Mouse (Mus musculus) 3T3-L1 (cell line): ENCODE measurements at regions not wholly inside any gene's neighbourhood (a gene's known extent, or its start where the extent isn't known, plus 50 kb on each side); places are given as distances from the start of the nearest gene placed in this dataset.

Source experiments
- DNase-seq: peaks from one replicate; pipeline ENCODE4 v3.0.0-alpha.2; 2015; ENCODE audit warnings: low read depth, low spot score

DNA sequence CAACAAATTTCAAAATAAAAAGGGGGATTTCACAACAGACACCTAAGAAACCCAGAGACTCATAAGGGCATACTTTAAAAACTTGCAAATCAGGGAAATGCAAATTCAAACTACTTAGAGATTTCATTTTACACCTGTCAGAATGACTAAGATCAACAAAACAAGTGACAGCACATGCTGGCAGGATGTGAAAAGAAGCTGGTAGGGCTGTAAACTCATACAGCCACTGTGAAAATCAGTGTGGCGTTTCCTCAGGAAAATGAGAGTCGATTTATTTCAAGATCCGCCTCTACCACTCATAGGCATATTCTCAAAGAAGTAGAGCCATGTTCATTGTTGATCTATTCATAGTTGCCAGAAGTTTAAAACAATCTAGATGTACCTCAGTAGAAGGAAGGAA lies 133.6 kb upstream of the Veph1 start:
- DNase-seq, result no peak

DNA sequence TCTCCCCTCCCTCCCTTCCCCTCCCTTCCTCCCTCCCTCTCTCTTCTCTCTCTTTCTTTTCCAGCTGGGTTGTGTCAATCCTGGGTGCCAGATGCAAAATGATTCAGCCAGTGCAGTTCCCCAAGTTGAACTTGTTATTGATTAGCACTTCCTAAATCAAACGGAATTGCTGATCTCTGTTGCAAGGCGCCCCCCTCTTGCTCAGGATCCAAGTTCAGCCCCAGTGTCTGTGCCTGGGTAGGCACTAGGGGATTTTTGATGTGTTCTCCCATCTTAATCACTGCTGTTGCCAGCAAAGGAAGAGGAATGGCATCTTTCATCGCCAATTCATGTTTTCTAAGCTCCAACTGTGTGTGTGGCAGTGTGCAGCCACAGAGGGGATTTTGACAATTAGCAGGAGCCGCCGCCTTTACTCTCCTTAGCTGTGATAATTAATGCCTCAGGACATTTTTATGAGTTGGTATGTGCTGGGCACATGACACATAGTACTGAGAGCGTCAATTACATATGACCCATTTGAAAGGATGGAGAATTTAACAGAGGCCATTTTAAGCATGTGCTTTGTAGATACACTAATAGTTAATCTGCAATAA lies 125.9 kb upstream of the Veph1 start:
- no peak for DNase-seq

DNA sequence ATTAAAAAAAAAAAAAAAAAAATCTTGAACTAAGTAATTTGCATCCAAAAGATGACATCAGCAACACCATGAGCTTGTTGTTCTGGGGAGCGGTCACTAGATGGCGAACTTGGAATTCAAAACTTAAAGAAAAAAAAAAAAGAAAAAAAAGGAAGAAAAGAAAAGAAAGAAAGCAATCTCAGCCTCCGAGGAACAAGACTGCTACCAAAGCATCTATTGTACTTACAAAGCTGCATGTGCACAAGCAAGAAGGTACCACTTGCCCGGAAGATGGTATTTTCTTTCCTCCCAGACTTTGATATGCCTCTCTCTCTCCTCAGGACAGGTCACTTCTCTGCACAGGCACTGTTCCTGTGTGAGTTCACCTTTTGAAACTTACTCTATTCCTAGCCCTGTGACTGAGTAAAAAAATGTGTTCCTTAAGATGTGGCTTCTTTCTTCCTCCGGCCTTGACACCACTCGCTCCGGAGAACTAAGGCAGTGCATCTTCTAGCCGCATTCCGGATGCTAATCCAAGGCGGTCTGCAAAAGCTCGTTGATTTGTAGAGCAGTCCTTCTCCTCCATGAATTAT lies 114.2 kb upstream of the Veph1 start:
- peak; percentile 80 for DNase-seq

DNA sequence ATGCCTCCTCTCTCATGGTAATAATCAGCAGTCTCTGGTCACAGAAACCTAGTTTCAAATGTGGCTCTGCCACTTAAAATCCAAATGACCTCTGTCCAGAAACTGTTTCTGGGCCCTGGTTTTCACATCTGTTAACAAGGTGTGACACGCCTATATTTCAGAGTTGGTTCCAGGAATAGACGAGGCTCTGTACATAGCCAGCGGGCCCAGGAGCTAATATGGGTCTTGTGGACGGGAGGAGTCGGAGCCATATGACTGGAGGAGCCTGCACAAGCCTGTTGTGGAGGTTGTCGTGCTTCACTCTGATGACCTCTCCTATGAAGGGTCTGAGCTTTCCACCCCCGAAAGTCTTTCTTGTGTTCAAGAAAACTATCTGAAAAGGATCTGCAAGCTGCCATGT lies 112.2 kb upstream of the Veph1 start:
- DNase-seq, result no peak

DNA sequence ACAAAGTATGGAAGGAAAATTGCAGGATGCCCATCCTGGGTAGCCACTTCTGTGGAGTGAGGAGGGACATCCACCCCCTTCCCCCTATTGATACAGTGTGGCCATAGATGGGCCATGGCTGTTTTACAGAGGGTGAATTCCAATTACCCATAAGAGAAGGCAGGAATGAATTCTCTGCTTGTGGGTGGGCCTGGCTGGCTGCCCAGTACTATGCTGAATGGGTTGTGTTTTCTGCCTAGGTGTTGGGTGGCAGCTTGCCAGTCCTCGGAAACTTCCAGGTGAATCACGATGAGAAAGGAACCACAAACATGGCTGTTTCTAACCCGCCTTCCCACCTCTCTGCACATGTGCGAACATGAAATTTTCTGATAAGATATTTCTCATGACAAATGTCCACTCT lies 109.0 kb upstream of the Veph1 start:
- DNase-seq, result peak; percentile 50

DNA sequence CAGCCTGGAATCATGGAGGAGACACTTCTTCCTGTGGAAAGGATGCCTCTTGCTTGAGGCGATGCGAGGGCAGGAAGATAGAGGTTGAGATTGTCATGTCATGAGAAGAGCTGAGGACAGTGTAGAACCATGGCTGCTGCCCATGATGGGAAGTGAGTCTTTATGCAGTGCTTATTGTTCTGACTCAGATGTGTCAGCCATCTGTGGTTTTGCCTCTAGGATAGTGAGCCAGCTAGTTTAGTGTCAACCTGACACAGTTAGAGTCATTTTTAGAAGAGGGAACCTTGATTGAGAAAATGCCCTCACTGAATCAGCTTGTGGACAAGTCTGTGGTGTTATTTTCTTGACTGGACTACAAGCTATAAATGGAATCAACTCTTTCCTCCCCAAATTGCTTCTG lies 107.1 kb upstream of the Veph1 start:
- peak; percentile 61 for DNase-seq

DNA sequence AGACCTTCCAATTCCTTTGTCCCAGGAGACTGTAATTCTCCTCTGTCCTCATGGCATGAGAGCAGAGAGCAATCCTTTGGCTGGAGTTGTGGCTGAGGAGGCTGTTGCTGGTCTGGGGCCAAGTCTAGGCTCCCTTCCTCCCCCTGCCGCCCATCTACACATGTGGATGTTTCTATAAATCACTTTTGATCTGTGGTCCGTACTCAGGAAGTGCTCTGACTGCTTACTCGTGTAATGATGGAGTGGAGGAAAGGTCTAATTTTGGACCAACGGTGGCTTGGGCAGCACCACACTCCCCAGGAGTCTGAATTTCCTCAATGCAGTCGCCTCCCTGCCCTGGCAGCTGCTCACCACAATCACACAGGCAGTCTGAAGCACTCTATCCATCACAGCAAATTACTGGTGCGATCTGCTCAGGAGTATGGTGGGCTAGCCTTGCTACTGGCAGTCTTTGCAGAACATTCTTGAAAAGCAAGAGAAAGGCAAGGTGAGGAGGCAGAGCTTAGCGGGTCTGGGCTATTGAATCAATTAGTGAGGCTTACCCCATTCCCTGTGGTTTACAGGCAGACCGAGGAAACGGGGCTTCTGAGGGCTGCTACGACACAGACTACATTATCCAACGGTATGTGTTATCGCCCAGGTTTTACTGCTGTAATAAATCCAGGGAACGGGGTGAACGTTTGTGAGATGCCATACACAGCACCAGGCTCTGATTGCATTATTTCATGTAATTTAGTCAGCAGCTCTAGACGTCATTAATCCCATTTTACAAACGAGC lies 104.3 kb upstream of the Veph1 start:
- DNase-seq, result peak; percentile 92

DNA sequence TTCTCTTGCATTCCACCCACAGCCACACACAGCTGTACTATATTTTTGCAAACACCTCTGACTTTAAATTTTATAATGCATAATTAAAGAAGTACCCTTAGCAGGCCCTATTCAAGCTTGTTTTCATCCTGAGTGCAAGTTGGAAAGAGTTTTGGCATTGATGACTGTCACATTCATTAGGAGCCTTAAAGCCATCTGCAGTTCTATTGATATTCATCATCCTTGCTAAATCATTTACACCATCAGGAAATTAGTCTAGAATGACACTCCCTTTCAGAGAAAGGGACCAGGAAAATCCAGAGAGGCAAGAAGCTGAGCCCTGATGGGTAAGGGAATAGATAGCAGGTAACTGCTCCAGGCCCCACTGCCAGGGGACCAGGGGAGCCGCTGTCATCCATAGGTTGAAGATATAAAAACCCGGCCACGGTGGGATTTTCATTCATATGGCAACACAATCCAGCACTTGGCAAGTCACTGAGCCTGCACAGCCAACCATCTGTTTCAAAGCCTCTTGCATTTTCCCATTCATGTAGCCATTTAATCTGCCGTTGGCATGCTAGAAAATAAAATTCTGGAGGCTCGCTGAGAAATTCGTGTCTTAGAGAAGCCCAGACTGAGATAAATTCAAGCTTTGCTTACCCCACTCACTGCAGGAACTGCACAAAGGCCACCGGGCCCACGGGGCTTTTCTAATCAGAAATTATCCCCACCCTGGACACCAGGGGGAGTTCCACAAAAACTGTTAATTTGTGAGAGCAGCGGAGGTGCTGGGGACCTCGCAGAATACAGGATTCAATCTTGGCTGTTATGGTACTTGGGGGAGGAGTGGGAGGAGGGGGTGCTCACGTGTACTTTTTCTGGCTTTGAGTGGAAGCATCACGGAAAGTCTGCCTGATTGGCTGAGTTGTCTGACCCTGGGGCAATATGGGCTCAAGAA lies 101.8 kb upstream of the Veph1 start:
- DNase-seq, result peak; percentile 17

DNA sequence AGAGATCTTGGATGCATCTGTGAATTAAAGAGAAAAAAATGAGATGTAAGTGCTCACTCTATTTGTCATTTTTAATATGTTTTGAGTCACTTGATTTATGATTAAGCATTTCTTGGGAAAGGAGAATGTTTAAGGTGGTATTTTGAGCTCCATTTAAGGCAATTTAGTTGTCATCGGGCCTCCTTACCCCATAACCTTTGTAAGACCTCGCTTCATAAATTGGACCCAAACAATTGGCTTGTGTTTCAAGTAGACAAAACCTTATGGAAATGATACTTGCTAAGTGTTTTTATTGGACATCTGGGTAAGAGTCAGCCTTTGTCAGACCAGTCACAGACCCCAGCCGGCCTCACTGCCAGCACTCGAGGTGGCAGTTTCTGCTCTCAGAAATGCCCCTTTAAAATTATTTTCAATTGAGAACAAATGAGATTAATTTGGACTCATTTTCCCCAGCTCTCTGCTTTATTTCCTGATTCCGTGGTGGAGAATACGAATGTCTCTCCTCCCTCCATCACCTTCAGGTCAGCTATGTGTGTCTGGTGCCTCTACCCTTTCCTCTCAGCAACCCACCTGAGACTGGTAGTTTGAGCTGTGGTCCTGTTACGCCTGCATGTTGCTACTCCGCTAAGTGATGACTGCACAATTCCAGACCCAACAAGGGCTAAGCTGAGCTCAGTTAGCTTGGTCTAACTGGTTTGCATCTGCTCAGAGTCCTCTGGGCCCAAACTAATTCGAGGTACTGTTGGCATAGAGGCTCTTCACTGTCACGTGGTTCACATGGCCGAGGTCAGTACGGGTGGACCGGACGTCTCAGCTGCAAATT lies 78.7 kb upstream of the Veph1 start:
- DNase-seq, result peak; percentile 72

DNA sequence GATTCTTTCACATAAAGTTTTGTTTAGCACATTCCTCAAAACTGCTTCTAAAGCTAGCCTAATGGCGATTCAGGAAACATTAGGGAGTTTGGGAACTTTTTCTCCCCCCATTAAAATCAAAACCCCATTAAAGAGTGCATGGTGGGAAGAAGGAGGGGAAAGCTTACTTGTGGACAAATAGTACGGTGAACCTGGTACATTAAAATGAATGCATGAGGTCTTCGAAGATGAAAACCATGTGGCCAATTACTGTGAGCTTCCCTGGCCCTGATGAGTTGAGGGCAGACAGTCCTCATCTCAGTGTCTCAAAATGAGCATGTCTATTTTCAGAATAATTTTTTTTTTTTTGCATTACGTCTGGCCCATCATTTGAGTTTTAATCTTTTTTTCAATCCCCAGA lies 78.0 kb upstream of the Veph1 start:
- peak; percentile 58 for DNase-seq

DNA sequence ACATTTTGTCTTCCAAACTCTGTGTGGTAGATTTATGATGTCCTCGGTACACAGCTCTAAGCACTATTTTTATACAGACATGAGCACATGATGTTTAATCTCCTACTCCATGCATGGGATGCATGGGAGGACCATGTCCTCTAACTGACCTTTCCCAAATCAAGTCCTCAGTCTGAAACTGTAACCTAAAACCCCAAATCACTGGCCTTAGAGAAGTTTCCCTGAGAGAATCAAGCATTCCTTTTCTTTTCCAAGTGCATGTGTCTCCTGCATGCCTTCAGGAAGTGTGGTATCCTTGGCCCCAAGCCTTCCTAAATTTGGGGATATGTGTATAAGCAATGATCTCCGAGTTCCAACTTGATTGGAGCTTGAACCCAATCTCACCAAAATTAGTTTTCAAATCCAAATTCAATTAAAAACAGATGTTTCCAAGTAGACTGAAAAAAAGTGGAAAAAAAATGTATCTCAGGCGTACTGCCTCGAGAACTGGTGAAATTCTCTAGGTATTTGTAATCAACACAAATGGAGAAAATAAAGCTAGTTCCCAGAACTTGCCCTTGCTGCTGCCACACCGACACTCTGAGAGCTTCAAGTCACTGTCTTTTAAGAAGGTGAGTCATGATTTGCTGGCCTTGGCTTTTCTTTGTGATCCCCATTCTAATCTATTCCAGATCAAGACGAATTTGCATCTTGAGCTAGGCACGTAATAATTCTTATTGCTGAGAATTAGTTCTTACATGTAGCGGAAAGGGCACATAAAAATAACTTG lies 77.4 kb upstream of the Veph1 start:
- DNase-seq, result peak; percentile 85
